Mouse (Mus musculus) limb, embryonic 12.5 days (tissue): ENCODE data around the gene Ggta1. TPM values are rescaled to one million over a fixed set of nuclear protein-coding genes. Genes with fewer than 3 reads are reported as not detected.

Experiments
- ATAC-seq: fragments of 200-750 bp; cut with Nextera tagmentation; 2 replicates; pipeline ENCODE4 v1.8.0; 2017; ENCODE audit warnings: low read depth, moderate TSS enrichment; ENCODE audit not compliant: insufficient number of reproducible peaks, insufficient read depth, low FRiP score, low TSS enrichment
- H3K27ac ChIP-seq: fragments of 300-500 bp; sonication (generic); 2 replicates; pipeline ENCODE4 v1.5.1; 2016; ENCODE audit warnings: mild to moderate bottlenecking, moderate library complexity
- H3K27me3 ChIP-seq: fragments of 300-500 bp; sonication (generic); 2 replicates; pipeline ENCODE4 v1.6.1; 2016; ENCODE audit warnings: mild to moderate bottlenecking, moderate library complexity
- H3K36me3 ChIP-seq: fragments of 300-500 bp; sonication (generic); 2 replicates; pipeline ENCODE4 v1.6.1; 2016; ENCODE audit warnings: mild to moderate bottlenecking, moderate library complexity
- H3K4me1 ChIP-seq: fragments of 300-500 bp; sonication (generic); replicated peaks from 2 replicates; pipeline ENCODE4 v1.6.1; 2016
- H3K4me2 ChIP-seq: fragments of 300-500 bp; sonication (generic); 2 replicates; pipeline ENCODE4 v1.6.1; 2016; ENCODE audit warnings: mild to moderate bottlenecking, moderate library complexity
- H3K4me3 ChIP-seq: fragments of 300-500 bp; sonication (generic); replicated peaks from 2 replicates; pipeline ENCODE4 v1.5.1; 2016; ENCODE audit warnings: mild to moderate bottlenecking
- H3K9ac ChIP-seq: fragments of 300-500 bp; sonication (generic); replicated peaks from 2 replicates; pipeline ENCODE4 v1.6.1; 2016; ENCODE audit warnings: mild to moderate bottlenecking, moderate library complexity
- H3K9me3 ChIP-seq: fragments of 300-500 bp; sonication (generic); 2 replicates; pipeline ENCODE4 v1.6.1; 2016; ENCODE audit warnings: mild to moderate bottlenecking, moderate library complexity
- WGBS: fragments of 180-500 bp; shearing (Covaris S2); methylation state at CpG from one replicate; pipeline ENCODE4 v1.1.7; 2016; 5-methylcytosine and 5-hydroxymethylcytosine counted together
- polyA plus RNA-seq: library from polyadenylated mRNA; unstranded; fragments of >200 nt; fragmentation: Nextera tagmentation; extraction: Ambion mirVana; gene quantifications from 2 replicates; pipeline ENCODE4 v1.2.1, GENCODE M21; 2016

The Ggta1 gene
- polyA plus RNA-seq, 1 experiment from 2014 or later, result 7.8 TPM

- no peak overlapping the region for H3K4me3 ChIP-seq
- no peaks in the 10 kb centered on the region for H3K36me3 ChIP-seq
- no peaks in the 10 kb centered on the region for H3K9me3 ChIP-seq
- H3K9ac ChIP-seq, result no peak overlapping the region
- H3K27ac ChIP-seq, result no peak overlapping the region
- 23% methylated on average over 7 of the region's 7 CpGs for WGBS
- no peak for ATAC-seq
- H3K4me2 ChIP-seq, result no peak overlapping the region
- peaks cover 55% of the 10 kb centered on the region for H3K27me3 ChIP-seq
- peaks cover 29% of the 10 kb centered on the region for H3K4me1 ChIP-seq
Observed at GRCm38 (mm10) chr2:35432472-35432871, 30.6 kb downstream of the Ggta1 start.

- Histone ChIP-seq H3K9ac (no peak overlapping the region), H3K27ac (no peak overlapping the region), H3K4me1 (peaks cover 32% of the 10 kb centered on the region), H3K9me3 (no peaks in the 10 kb centered on the region), H3K27me3 (peaks cover 51% of the 10 kb centered on the region), H3K4me3 (0 out of 2 replicates have a peak overlapping the region, but pooled peaks have one; percentile 9), H3K4me2 (peak overlapping the region; percentile 24; the same call in 1 of the 2 replicates), H3K36me3 (no peaks in the 10 kb centered on the region)
- WGBS, result 22% methylated on average over 7 of the region's 7 CpGs
- ATAC-seq, result no peak
Observed at GRCm38 (mm10) chr2:35432011-35432410, 31.0 kb downstream of the Ggta1 start.

GRCm38 (mm10) chr2:35430806-35431205, 32.2 kb downstream of the Ggta1 start:
- Histone ChIP-seq H3K9me3 (no peaks in the 10 kb centered on the region), H3K27ac (no peak overlapping the region), H3K9ac (no peak overlapping the region), H3K4me1 (peaks cover 32% of the 10 kb centered on the region), H3K4me3 (no peak overlapping the region), H3K27me3 (peaks cover 41% of the 10 kb centered on the region), H3K36me3 (no peaks in the 10 kb centered on the region), H3K4me2 (no peak overlapping the region)
- no peak for ATAC-seq
- 88% methylated on average over 8 of the region's 8 CpGs for WGBS

GRCm38 (mm10) chr2:35428615-35429300, 34.3 kb downstream of the Ggta1 start:
- no peak overlapping the region for H3K9ac ChIP-seq
- no peak overlapping the region for H3K4me3 ChIP-seq
- ATAC-seq, result no peak
- no peak overlapping the region; the same call in 1 of the 2 replicates for H3K27ac ChIP-seq
- 51% methylated on average over 4 of the region's 4 CpGs for WGBS
- H3K4me1 ChIP-seq, result peaks cover 23% of the 10 kb centered on the region
- no peaks in the 10 kb centered on the region for H3K36me3 ChIP-seq
- H3K27me3 ChIP-seq, result peaks cover 23% of the 10 kb centered on the region
- H3K9me3 ChIP-seq, result no peaks in the 10 kb centered on the region
- no peak overlapping the region for H3K4me2 ChIP-seq

GRCm38 (mm10) chr2:35427559-35427958, 35.5 kb downstream of the Ggta1 start:
- Histone ChIP-seq H3K4me1 (peaks cover 13% of the 10 kb centered on the region), H3K4me3 (no peak overlapping the region), H3K4me2 (no peak overlapping the region), H3K27ac (no peak overlapping the region), H3K9ac (no peak overlapping the region), H3K27me3 (peaks cover 11% of the 10 kb centered on the region), H3K36me3 (no peaks in the 10 kb centered on the region), H3K9me3 (no peaks in the 10 kb centered on the region)
- no peak for ATAC-seq
- WGBS, result 35% methylated on average over 2 of the region's 2 CpGs

GRCm38 (mm10) chr2:35423711-35424339, 39.2 kb downstream of the Ggta1 start:
- no peak overlapping the region for H3K9ac ChIP-seq
- WGBS, result 95% methylated on average over 1 of the region's 1 CpGs
- no peak overlapping the region for H3K27ac ChIP-seq
- peaks cover 10% of the 10 kb centered on the region; the same call in 1 of the 2 replicates for H3K9me3 ChIP-seq
- H3K27me3 ChIP-seq, result no peaks in the 10 kb centered on the region
- no peak for ATAC-seq
- H3K4me1 ChIP-seq, result peaks cover 7% of the 10 kb centered on the region
- H3K4me3 ChIP-seq, result no peak overlapping the region
- no peak overlapping the region for H3K4me2 ChIP-seq
- H3K36me3 ChIP-seq, result peaks cover 5% of the 10 kb centered on the region; the same call in 1 of the 2 replicates

GRCm38 (mm10) chr2:35422384-35422783, 40.6 kb downstream of the Ggta1 start:
- H3K27me3 ChIP-seq, result no peaks in the 10 kb centered on the region
- H3K4me3 ChIP-seq, result no peak overlapping the region
- ATAC-seq, result no peak
- 69% methylated on average over 3 of the region's 3 CpGs for WGBS
- H3K4me2 ChIP-seq, result no peak overlapping the region
- no peak overlapping the region for H3K27ac ChIP-seq
- H3K9ac ChIP-seq, result no peak overlapping the region
- peaks cover 1% of the 10 kb centered on the region; the same call in 1 of the 2 replicates for H3K4me1 ChIP-seq
- peaks cover 5% of the 10 kb centered on the region; the same call in 1 of the 2 replicates for H3K36me3 ChIP-seq
- peaks cover 10% of the 10 kb centered on the region; the same call in 1 of the 2 replicates for H3K9me3 ChIP-seq

GRCm38 (mm10) chr2:35420681-35421080, 42.4 kb downstream of the Ggta1 start:
- no peak overlapping the region for H3K4me2 ChIP-seq
- H3K9ac ChIP-seq, result no peak overlapping the region
- H3K9me3 ChIP-seq, result peaks cover 10% of the 10 kb centered on the region; the same call in 1 of the 2 replicates
- H3K4me1 ChIP-seq, result no peaks in the 10 kb centered on the region
- no peak for ATAC-seq
- no peak overlapping the region for H3K27ac ChIP-seq
- H3K27me3 ChIP-seq, result no peaks in the 10 kb centered on the region
- peaks cover 5% of the 10 kb centered on the region; the same call in 1 of the 2 replicates for H3K36me3 ChIP-seq
- H3K4me3 ChIP-seq, result no peak overlapping the region
- WGBS, result 81% methylated on average over 1 of the region's 1 CpGs

GRCm38 (mm10) chr2:35419671-35420070, 43.4 kb downstream of the Ggta1 start:
- 96% methylated on average over 2 of the region's 2 CpGs for WGBS
- H3K27me3 ChIP-seq, result no peaks in the 10 kb centered on the region

GRCm38 (mm10) chr2:35419243-35419642, 43.8 kb downstream of the Ggta1 start:
- H3K27ac ChIP-seq, result no peak overlapping the region
- peaks cover 5% of the 10 kb centered on the region; the same call in 1 of the 2 replicates for H3K36me3 ChIP-seq
- no peak overlapping the region for H3K4me2 ChIP-seq
- 87% methylated on average over 4 of the region's 4 CpGs for WGBS
- no peaks in the 10 kb centered on the region for H3K4me1 ChIP-seq
- peaks cover 10% of the 10 kb centered on the region; the same call in 1 of the 2 replicates for H3K9me3 ChIP-seq
- ATAC-seq, result no peak
- no peaks in the 10 kb centered on the region for H3K27me3 ChIP-seq
- no peak overlapping the region for H3K9ac ChIP-seq
- H3K4me3 ChIP-seq, result no peak overlapping the region

More at GRCm38 (mm10) chr2:35419671-35420070, 43.4 kb downstream of the Ggta1 start:
- H3K4me1 ChIP-seq, result no peaks in the 10 kb centered on the region
- H3K9ac ChIP-seq, result no peak overlapping the region
- no peak overlapping the region for H3K4me2 ChIP-seq
- no peak for ATAC-seq
- peaks cover 5% of the 10 kb centered on the region; the same call in 1 of the 2 replicates for H3K36me3 ChIP-seq
- no peak overlapping the region for H3K27ac ChIP-seq
- peaks cover 10% of the 10 kb centered on the region; the same call in 1 of the 2 replicates for H3K9me3 ChIP-seq
- H3K4me3 ChIP-seq, result no peak overlapping the region

- no peak overlapping the region for H3K9ac ChIP-seq
- ATAC-seq, result no peak
- no peaks in the 10 kb centered on the region for H3K4me1 ChIP-seq
- H3K4me2 ChIP-seq, result no peak overlapping the region
- H3K27me3 ChIP-seq, result no peaks in the 10 kb centered on the region
- no peak overlapping the region for H3K27ac ChIP-seq
- 84% methylated on average over 1 of the region's 1 CpGs for WGBS
- H3K4me3 ChIP-seq, result no peak overlapping the region
- peaks cover 10% of the 10 kb centered on the region; the same call in 1 of the 2 replicates for H3K9me3 ChIP-seq
- H3K36me3 ChIP-seq, result peaks cover 5% of the 10 kb centered on the region; the same call in 1 of the 2 replicates
Observed at GRCm38 (mm10) chr2:35417231-35417630, 45.8 kb downstream of the Ggta1 start.
